Mouse (Mus musculus): ENCODE results near the gene Tom1l2. TPM values are rescaled to one million over a fixed set of nuclear protein-coding genes. Genes with fewer than 3 reads are reported as not detected.
A peak's percentile ranks its signal among the peaks of the same experiment; 100 is the strongest.

The Tom1l2 gene
- total and polyA plus RNA-seq, 2 experiments, result 9.6 to 22.1 TPM

GRCm38 (mm10) chr11:60308506-60309116 lies 44.1 kb downstream of the Tom1l2 start:
- Histone ChIP-seq H3K27me3 (ENCODE audit: control insufficient read depth, insufficient read depth, low read length) (no peaks in the 10 kb centered on the region), H3K79me2 (ENCODE audit: control insufficient read depth, insufficient read depth, low read length) (peaks cover 27% of the 10 kb centered on the region), H3K9ac (ENCODE audit: low read depth, low read length) (no peak overlapping the region), H3K36me3 (ENCODE audit: control insufficient read depth, insufficient read depth, low read length) (no peaks in the 10 kb centered on the region), H3K4me1 (ENCODE audit: control insufficient read depth, insufficient read depth, low read length) (peaks cover 7% of the 10 kb centered on the region), H3K4me3 (ENCODE audit: insufficient read depth, low read depth, low read length) (no peak overlapping the region), H3K27ac (replicated peaks; ENCODE audit: insufficient read depth, low read depth, low read length) (peak overlapping the region; percentile 2; the same call in 1 of the 2 replicates)
- TF ChIP-seq CTCF (IDR thresholded peaks at IDR 0.05; ENCODE audit: low read depth, low read length) (no peak), POLR2A (IDR thresholded peaks at IDR 0.05; ENCODE audit: extremely low read depth, insufficient read depth, low read length) (no peak)
- DNase-seq (ENCODE audit: extremely low read depth, low read depth, low spot score), result no peak
- 24% methylated on average over 12 of the region's 12 CpGs for WGBS

- H3K4me3 ChIP-seq (ENCODE audit: insufficient read depth, low read depth, low read length), result no peak overlapping the region
- DNase-seq (ENCODE audit: extremely low read depth, low read depth, low spot score), result no peak
- no peak overlapping the region; the same call in 1 of the 2 replicates for H3K27ac ChIP-seq (replicated peaks; ENCODE audit: insufficient read depth, low read depth, low read length)
These were observed 44.6 kb downstream of the Tom1l2 start for GRCm38 (mm10) chr11:60308061-60308460.

DNA sequence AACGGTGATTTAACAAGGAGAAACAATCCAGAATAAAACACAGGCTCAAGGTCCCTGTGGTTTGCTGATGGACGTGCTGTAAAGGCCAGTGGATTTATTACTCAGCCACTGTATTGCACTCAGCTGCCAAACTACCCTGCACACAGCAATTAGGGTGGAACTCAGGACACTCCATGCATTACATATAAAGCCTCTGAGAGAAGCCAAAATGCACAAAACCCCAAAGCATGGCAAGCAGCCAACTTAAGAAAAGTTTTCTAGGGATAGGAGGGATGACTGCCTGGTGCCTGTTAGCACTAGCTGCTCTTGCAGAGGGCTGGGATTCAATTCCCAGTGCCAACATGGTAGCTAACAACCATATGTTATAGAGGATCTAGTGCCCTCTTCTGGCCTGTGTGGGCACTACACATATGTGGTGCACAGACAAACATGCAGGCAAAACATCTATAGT lies 45.3 kb downstream of the Tom1l2 start:
- TF ChIP-seq CTCF (IDR thresholded peaks at IDR 0.05; ENCODE audit: low read depth, low read length), result peak; percentile 38
- TF ChIP-seq POLR2A (IDR thresholded peaks at IDR 0.05; ENCODE audit: extremely low read depth, insufficient read depth, low read length), result no peak
- no peak for DNase-seq (ENCODE audit: extremely low read depth, low read depth, low spot score)
- Histone ChIP-seq H3K4me1 (ENCODE audit: control insufficient read depth, insufficient read depth, low read length) (peaks cover 7% of the 10 kb centered on the region), H3K27me3 (ENCODE audit: control insufficient read depth, insufficient read depth, low read length) (no peaks in the 10 kb centered on the region), H3K9ac (ENCODE audit: low read depth, low read length) (no peak overlapping the region), H3K27ac (replicated peaks; ENCODE audit: insufficient read depth, low read depth, low read length) (no peak overlapping the region), H3K79me2 (ENCODE audit: control insufficient read depth, insufficient read depth, low read length) (peaks cover 27% of the 10 kb centered on the region), H3K36me3 (ENCODE audit: control insufficient read depth, insufficient read depth, low read length) (no peaks in the 10 kb centered on the region), H3K4me3 (ENCODE audit: insufficient read depth, low read depth, low read length) (no peak overlapping the region)
- 96% methylated on average over 2 of the region's 2 CpGs for WGBS

More at GRCm38 (mm10) chr11:60308061-60308460, 44.6 kb downstream of the Tom1l2 start:
- Histone ChIP-seq H3K4me1 (ENCODE audit: control insufficient read depth, insufficient read depth, low read length) (peaks cover 7% of the 10 kb centered on the region), H3K9ac (ENCODE audit: low read depth, low read length) (no peak overlapping the region), H3K36me3 (ENCODE audit: control insufficient read depth, insufficient read depth, low read length) (no peaks in the 10 kb centered on the region), H3K79me2 (ENCODE audit: control insufficient read depth, insufficient read depth, low read length) (peaks cover 27% of the 10 kb centered on the region), H3K27me3 (ENCODE audit: control insufficient read depth, insufficient read depth, low read length) (no peaks in the 10 kb centered on the region)
- 47% methylated on average over 2 of the region's 2 CpGs for WGBS
- TF ChIP-seq POLR2A (IDR thresholded peaks at IDR 0.05; ENCODE audit: extremely low read depth, insufficient read depth, low read length) (no peak), CTCF (IDR thresholded peaks at IDR 0.05; ENCODE audit: low read depth, low read length) (no peak)

DNA sequence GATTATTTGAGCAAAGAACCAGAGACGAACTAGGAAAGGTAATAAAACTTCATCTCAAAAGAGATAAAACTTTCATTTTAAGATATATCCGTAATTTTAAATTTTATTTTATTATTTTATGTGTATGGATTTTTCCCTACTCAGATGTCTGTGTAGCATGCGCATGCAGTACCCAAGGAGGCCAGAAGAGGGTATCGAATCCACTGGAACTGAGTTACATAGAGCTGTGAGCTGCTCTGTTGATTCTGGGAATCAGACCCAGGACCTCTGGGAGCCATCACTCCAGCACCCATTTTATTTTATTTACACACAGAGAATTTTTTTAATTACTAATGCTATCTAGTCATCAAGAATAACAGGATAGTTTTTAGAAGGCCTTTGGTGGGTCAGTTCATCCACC lies 45.9 kb downstream of the Tom1l2 start:
- peak; percentile 62 for TF ChIP-seq CTCF (IDR thresholded peaks at IDR 0.05; ENCODE audit: low read depth, low read length)
- TF ChIP-seq POLR2A (IDR thresholded peaks at IDR 0.05; ENCODE audit: extremely low read depth, insufficient read depth, low read length), result no peak
- H3K4me3 ChIP-seq (ENCODE audit: insufficient read depth, low read depth, low read length), result no peak overlapping the region
- peak; percentile 31 for DNase-seq (ENCODE audit: extremely low read depth, low read depth, low spot score)

DNA sequence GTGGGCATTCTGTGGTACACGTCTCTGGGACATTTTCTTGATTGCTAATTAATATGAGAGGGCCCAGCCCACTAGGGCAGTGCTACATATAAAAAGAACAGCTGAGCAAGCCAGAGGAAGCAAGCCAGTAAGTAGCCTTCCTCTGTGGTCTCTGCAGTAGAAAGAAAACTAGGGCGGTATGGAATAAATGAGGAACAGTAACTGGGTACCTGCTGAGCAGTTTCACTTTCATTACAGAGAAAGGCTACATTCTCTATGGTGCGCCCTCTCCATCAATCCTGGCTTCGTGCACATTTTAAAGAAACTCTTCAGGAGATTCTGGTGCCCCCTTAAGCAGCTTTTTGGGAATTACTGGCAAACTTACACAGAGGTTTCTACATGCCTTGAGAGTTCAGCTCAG lies 47.1 kb downstream of the Tom1l2 start:
- no peaks in the 10 kb centered on the region for H3K27me3 ChIP-seq (ENCODE audit: control insufficient read depth, insufficient read depth, low read length)
- 76% methylated on average over 4 of the region's 4 CpGs for WGBS
- no peak overlapping the region for H3K27ac ChIP-seq (replicated peaks; ENCODE audit: insufficient read depth, low read depth, low read length)
- no peak for TF ChIP-seq CTCF (IDR thresholded peaks at IDR 0.05; ENCODE audit: low read depth, low read length)
- no peak for TF ChIP-seq POLR2A (IDR thresholded peaks at IDR 0.05; ENCODE audit: extremely low read depth, insufficient read depth, low read length)
- no peak for DNase-seq (ENCODE audit: extremely low read depth, low read depth, low spot score)
- no peak overlapping the region for H3K9ac ChIP-seq (ENCODE audit: low read depth, low read length)
- no peak overlapping the region for H3K4me3 ChIP-seq (ENCODE audit: insufficient read depth, low read depth, low read length)
- H3K4me1 ChIP-seq (ENCODE audit: control insufficient read depth, insufficient read depth, low read length), result peaks cover 2% of the 10 kb centered on the region
- H3K36me3 ChIP-seq (ENCODE audit: control insufficient read depth, insufficient read depth, low read length), result no peaks in the 10 kb centered on the region
- H3K79me2 ChIP-seq (ENCODE audit: control insufficient read depth, insufficient read depth, low read length), result peaks cover 31% of the 10 kb centered on the region

More for the DNA sequence above, 45.9 kb downstream of the Tom1l2 start:
- H3K36me3 ChIP-seq (ENCODE audit: control insufficient read depth, insufficient read depth, low read length), result no peaks in the 10 kb centered on the region
- H3K9ac ChIP-seq (ENCODE audit: low read depth, low read length), result no peak overlapping the region
- peaks cover 7% of the 10 kb centered on the region for H3K4me1 ChIP-seq (ENCODE audit: control insufficient read depth, insufficient read depth, low read length)
- peaks cover 30% of the 10 kb centered on the region for H3K79me2 ChIP-seq (ENCODE audit: control insufficient read depth, insufficient read depth, low read length)
- H3K27me3 ChIP-seq (ENCODE audit: control insufficient read depth, insufficient read depth, low read length), result no peaks in the 10 kb centered on the region
- 90% methylated on average over 4 of the region's 4 CpGs for WGBS
- no peak overlapping the region for H3K27ac ChIP-seq (replicated peaks; ENCODE audit: insufficient read depth, low read depth, low read length)

DNA sequence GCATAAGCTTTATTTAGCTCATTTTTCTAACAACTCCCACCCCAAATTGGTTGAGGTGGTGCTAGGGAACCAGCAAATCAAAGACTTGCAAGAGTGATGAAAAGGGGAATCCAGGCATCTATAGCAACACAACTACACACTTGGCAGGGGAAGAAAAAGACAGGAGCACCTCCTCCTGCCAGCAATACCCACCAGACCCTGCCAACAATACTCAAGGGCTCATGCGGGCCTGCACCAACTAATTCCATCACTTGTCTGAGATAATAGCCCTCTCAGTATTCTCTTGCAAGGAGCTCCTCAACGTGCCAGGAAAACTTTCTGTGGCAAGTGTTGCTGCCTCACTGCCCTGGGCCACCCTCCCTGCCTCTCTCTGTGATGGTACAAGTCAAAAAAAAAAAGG lies 49.2 kb downstream of the Tom1l2 start:
- no peak for DNase-seq (ENCODE audit: extremely low read depth, low read depth, low spot score)

More for the DNA sequence above, 49.2 kb downstream of the Tom1l2 start:
- H3K27me3 ChIP-seq (ENCODE audit: control insufficient read depth, insufficient read depth, low read length), result no peaks in the 10 kb centered on the region
- H3K4me1 ChIP-seq (ENCODE audit: control insufficient read depth, insufficient read depth, low read length), result peaks cover 2% of the 10 kb centered on the region
- H3K27ac ChIP-seq (replicated peaks; ENCODE audit: insufficient read depth, low read depth, low read length), result no peak overlapping the region
- WGBS, result 82% methylated on average over 2 of the region's 2 CpGs
- no peak for TF ChIP-seq POLR2A (IDR thresholded peaks at IDR 0.05; ENCODE audit: extremely low read depth, insufficient read depth, low read length)
- TF ChIP-seq CTCF (IDR thresholded peaks at IDR 0.05; ENCODE audit: low read depth, low read length), result no peak
- H3K79me2 ChIP-seq (ENCODE audit: control insufficient read depth, insufficient read depth, low read length), result peaks cover 28% of the 10 kb centered on the region; the same call in 1 of the 2 replicates
- no peaks in the 10 kb centered on the region for H3K36me3 ChIP-seq (ENCODE audit: control insufficient read depth, insufficient read depth, low read length)
- no peak overlapping the region for H3K9ac ChIP-seq (ENCODE audit: low read depth, low read length)
- no peak overlapping the region for H3K4me3 ChIP-seq (ENCODE audit: insufficient read depth, low read depth, low read length)
